9 mouse cellular contexts compared by ENCODE assay signal in genomic region chr14:105922874-105923273, GRCm38 (mm10). TPM values are rescaled to one million over a fixed set of nuclear protein-coding genes. Genes with fewer than 3 reads are reported as not detected.
DNase-seq lines count a peak whose midpoint lies in the region; ATAC-seq and TF ChIP-seq lines count a peak whose summit lies in the region.
"Had no signal": no experiment of that assay in that cellular context is flagged by ENCODE, and none has a peak within 500 bp of the region (broad histone marks: within the 10 kb centered on the region; RNA-seq: fewer than 3 reads in every experiment).

No protein-coding gene starts in this region.

- WGBS in lung, embryonic 14.5 days = 3% methylated on average over 8 of the region's 8 CpGs
- under 1% methylated on average over 8 of the region's 8 CpGs for WGBS in bone marrow, adult 2 months
- WGBS in hindbrain, embryonic 10.5 days = 3% methylated on average over 8 of the region's 8 CpGs
- 5% methylated on average over 8 of the region's 8 CpGs for WGBS in neural tube, embryonic 11.5 days

- peak; percentile 55 for ATAC-seq in lung, embryonic 14.5 days (ENCODE audit: insufficient read depth)
- ATAC-seq in neural tube, embryonic 11.5 days (ENCODE audit: insufficient read depth, low FRiP score, low TSS enrichment) = no peak

- peaks cover 18% of the 10 kb centered on the region for H3K4me1 ChIP-seq in lung, embryonic 14.5 days (ENCODE audit: insufficient read depth)
- H3K4me1 ChIP-seq in bone marrow, adult 2 months (ENCODE audit: control insufficient read depth, insufficient read depth, low read length) = no peaks in the 10 kb centered on the region; the same call in none of the 2 replicates
- peaks cover 37% of the 10 kb centered on the region for H3K4me1 ChIP-seq in hindbrain, embryonic 10.5 days (replicated peaks)
- H3K4me1 ChIP-seq in neural tube, embryonic 11.5 days (ENCODE audit: control insufficient read depth, insufficient read depth, low read length) = no peaks in the 10 kb centered on the region; the same call in 1 of the 2 replicates

- no peaks in the 10 kb centered on the region for H3K9me3 ChIP-seq in lung, embryonic 14.5 days (ENCODE audit: low read depth, low read length)
- no peaks in the 10 kb centered on the region for H3K9me3 ChIP-seq in hindbrain, embryonic 10.5 days
- no peaks in the 10 kb centered on the region for H3K9me3 ChIP-seq in neural tube, embryonic 11.5 days (ENCODE audit: control insufficient read depth, low read length)

- TF ChIP-seq POLR2A in bone marrow, adult 2 months (IDR thresholded peaks at IDR 0.05; ENCODE audit: borderline replicate concordance, control insufficient read depth, low read depth, low read length) = no peak

- no peak overlapping the region for H3K4me3 ChIP-seq in lung, embryonic 14.5 days (ENCODE audit: low read depth, low read length)
- no peak overlapping the region for H3K4me3 ChIP-seq in bone marrow, adult 2 months (replicated peaks; ENCODE audit: control insufficient read depth, low read depth, low read length)
- H3K4me3 ChIP-seq in hindbrain, embryonic 10.5 days = peak overlapping the region; percentile 9; the same call in 1 of the 2 replicates
- no peak overlapping the region for H3K4me3 ChIP-seq in neural tube, embryonic 11.5 days (ENCODE audit: low read depth, low read length)

- H3K27ac ChIP-seq in lung, embryonic 14.5 days (ENCODE audit: low read depth) = peak overlapping the region; percentile 67; the same call in 1 of the 2 replicates
- peak overlapping the region; percentile 50 for H3K27ac ChIP-seq in bone marrow, adult 2 months (ENCODE audit: control insufficient read depth, insufficient read depth, low read depth, low read length, poor library complexity)
- peak overlapping the region; percentile 74 for H3K27ac ChIP-seq in hindbrain, embryonic 10.5 days
- H3K27ac ChIP-seq in neural tube, embryonic 11.5 days (ENCODE audit: low read depth, low read length) = no peak overlapping the region
- H3K27ac ChIP-seq: liver, embryonic 14.5 days had no signal

- H3K36me3 ChIP-seq in lung, embryonic 14.5 days (ENCODE audit: insufficient read depth) = no peaks in the 10 kb centered on the region
- H3K36me3 ChIP-seq in hindbrain, embryonic 10.5 days = no peaks in the 10 kb centered on the region
- no peaks in the 10 kb centered on the region for H3K36me3 ChIP-seq in neural tube, embryonic 11.5 days (ENCODE audit: control insufficient read depth, insufficient read depth, low read length)

- intact Hi-C loops in gastrocnemius, postnatal 14 days (cut with DNase I; ENCODE audit: low total_unique reads) = no loop called here

- TF ChIP-seq CTCF in lung, embryonic 14.5 days (IDR thresholded peaks at IDR 0.05; ENCODE audit: low read depth) = no peak
- no peak for TF ChIP-seq CTCF in bone marrow, adult 2 months (IDR thresholded peaks at IDR 0.05; ENCODE audit: control insufficient read depth, insufficient read depth, low read length)

- no peak overlapping the region for H3K9ac ChIP-seq in lung, embryonic 14.5 days
- no peak overlapping the region for H3K9ac ChIP-seq in neural tube, embryonic 11.5 days (ENCODE audit: low read length)
- H3K9ac ChIP-seq: liver, embryonic 14.5 days had no signal

- H3K4me2 ChIP-seq in lung, embryonic 14.5 days = no peak overlapping the region
- no peak overlapping the region for H3K4me2 ChIP-seq in neural tube, embryonic 11.5 days (ENCODE audit: low read depth)

- peak; percentile 66 for DNase-seq in lung, embryonic 14.5 days
- DNase-seq in lung, postnatal 25 days (ENCODE audit: low spot score) = no peak
- DNase-seq in hindbrain, embryonic 10.5 days (ENCODE audit: low spot score) = peak; percentile 63
- peak; percentile 49 for DNase-seq in neural tube, embryonic 11.5 days (ENCODE audit: low spot score)
- no peak for DNase-seq in thymus, postnatal 10 days (ENCODE audit: low spot score in 2 of 2)
- no peak for DNase-seq in gastrocnemius, postnatal 14 days
- no peak for DNase-seq in cerebellum, adult 11-12 months

- H3K27me3 ChIP-seq in lung, embryonic 14.5 days (ENCODE audit: insufficient read depth, low read length) = no peaks in the 10 kb centered on the region
- H3K27me3 ChIP-seq in hindbrain, embryonic 10.5 days (ENCODE audit: insufficient read depth, poor library complexity, severe bottlenecking) = 0 out of 2 replicates have a peak, but pooled peaks cover 5% of the 10 kb centered on the region
- no peaks in the 10 kb centered on the region for H3K27me3 ChIP-seq in neural tube, embryonic 11.5 days (ENCODE audit: control insufficient read depth, insufficient read depth, low read length)

RNA-seq across cellular contexts. Expression of gene Spry2, which starts 26.3 kb away (rescaled TPM):
- polyA plus RNA-seq in lung, embryonic 14.5 days (2014; fragmentation: Nextera tagmentation; extraction: Ambion mirVana) = 43.6 and 46.6 TPM in 2 replicates
- polyA plus RNA-seq in bone marrow, adult 2 months (2011; ENCODE audit: insufficient read depth, insufficient read length, low replicate concordance, missing spikeins) = 6.2 and 14.5 TPM in 2 replicates
- polyA plus RNA-seq in hindbrain, embryonic 10.5 days (2016; fragmentation: Nextera tagmentation; extraction: Ambion mirVana) = 30.1 and 31.7 TPM in 2 replicates
- polyA plus RNA-seq in neural tube, embryonic 11.5 days (2014; fragmentation: Nextera tagmentation; extraction: Ambion mirVana) = 26.4 and 30.1 TPM in 2 replicates
- total RNA-seq in gastrocnemius, postnatal 14 days (2021) = 10 to 100 TPM; 25.0 to 31.8 TPM

Comparison
In these comparisons a context has a peak if more than half of its experiments do, and no peak if none do; other contexts are left out.
1. DNase-seq: peak in lung, embryonic 14.5 days (single experiment), hindbrain, embryonic 10.5 days (single experiment) and neural tube, embryonic 11.5 days (single experiment); none in lung, postnatal 25 days (single experiment), thymus, postnatal 10 days (0 of 2), gastrocnemius, postnatal 14 days (single experiment) and cerebellum, adult 11-12 months (single experiment).